Mouse (Mus musculus): ENCODE results near the gene Dnah2.

DNA sequence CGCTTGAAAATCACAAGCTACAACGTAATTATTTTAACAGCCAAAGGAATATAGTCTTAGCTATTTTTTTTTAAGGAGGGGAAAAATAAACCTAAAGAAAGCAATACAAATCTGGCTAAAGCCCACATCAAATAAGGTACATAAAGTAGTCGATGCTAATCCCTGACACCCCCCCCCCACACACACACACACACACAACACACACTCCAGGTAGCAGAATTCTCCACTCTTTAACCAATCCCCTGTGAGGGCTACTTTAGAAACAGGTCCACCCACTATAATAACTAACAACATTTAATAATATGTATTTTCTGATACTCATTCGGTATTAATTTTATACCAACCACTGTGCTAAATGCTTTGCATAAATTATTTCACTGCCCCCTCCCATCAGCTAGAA is 132.4 kb downstream of the Dnah2 start:
- TF ChIP-seq POLR2A (IDR thresholded peaks at IDR 0.05; ENCODE audit: insufficient read depth, low read depth, low read length), result no peak
- TF ChIP-seq CTCF (IDR thresholded peaks at IDR 0.05), result no peak
- no peak for TF ChIP-seq EP300 (IDR thresholded peaks at IDR 0.05; ENCODE audit: insufficient read depth, low read depth, low read length)

Data from heart, adult 2 months (tissue).